Mouse (Mus musculus) bone marrow macrophage, adult 2 months (primary cell): ENCODE measurements around the gene Gm42878.

ENCODE experiments used
- CTCF ChIP-seq: IDR thresholded peaks from 2 replicates; pipeline ENCODE4 v1.5.1; 2012; ENCODE audit warnings: low read depth, mild to moderate bottlenecking, low read length, moderate library complexity
- POLR2A ChIP-seq: IDR thresholded peaks from 2 replicates; pipeline ENCODE4 v1.6.1; 2012; ENCODE audit warnings: mild to moderate bottlenecking, low read depth, low read length, borderline replicate concordance

DNA sequence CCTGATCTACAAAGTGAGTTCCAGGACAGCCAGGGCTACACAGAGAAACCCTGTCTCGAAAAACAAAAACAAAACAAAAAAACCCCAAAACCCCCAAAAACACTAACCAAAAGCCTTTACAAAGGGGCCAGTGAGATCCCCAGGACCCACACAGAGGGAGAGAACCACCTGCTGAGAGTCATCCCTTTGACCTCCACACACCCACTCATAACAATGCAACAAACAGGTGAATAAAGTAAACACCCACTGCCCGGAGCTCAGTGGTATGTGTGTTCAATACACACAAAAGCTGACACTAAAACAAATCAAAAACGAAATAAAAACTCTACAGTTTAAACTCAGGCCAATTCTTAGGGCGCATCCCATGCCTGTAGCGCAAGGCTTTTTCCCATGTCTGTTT is 5.2 kb downstream of the Gm42878 start:
- TF ChIP-seq POLR2A (no peak), CTCF (no peak)
